Mouse (Mus musculus) left cerebral cortex, adult 2 months (tissue): ENCODE results near the gene Spen. TPM values are rescaled to one million over a fixed set of nuclear protein-coding genes. Genes with fewer than 3 reads are reported as not detected.

Experiments used
- DNase-seq, 2 experiments: peaks; one replicate each; pipeline ENCODE4 v3.0.0; 2021 to 2022; ENCODE audit warnings: low spot score in 2 of 2, mixed read lengths in 1 of 2; ENCODE audit errors: extremely low spot score in 1 of 2
- H3K27ac ChIP-seq: fragments of 200-600 bp; 2 replicates; pipeline ENCODE4 v1.8.1; 2022
- H3K4me3 ChIP-seq: fragments of 200-600 bp; 2 replicates; pipeline ENCODE4 v1.8.1; 2022
- CTCF ChIP-seq: fragments of 200-600 bp; IDR thresholded peaks from 2 replicates; pipeline ENCODE4 v1.8.1; 2022; ENCODE audit warnings: antibody characterized with exemption, mild to moderate bottlenecking, moderate library complexity
- intact Hi-C: fragments of 180-260 bp; cut with DNase I; formaldehyde crosslinking; loops from one replicate; pipeline ENCODE4 v1.15.1; 2025
- total RNA-seq, 2 experiments: library from RNA; stranded (reverse); gene quantifications; 2 replicates each; pipeline ENCODE4 v1.2.3; 2021

The Spen gene
- total RNA-seq, 2 experiments from 2014 or later: 68.0 to 73.2 TPM

DNA sequence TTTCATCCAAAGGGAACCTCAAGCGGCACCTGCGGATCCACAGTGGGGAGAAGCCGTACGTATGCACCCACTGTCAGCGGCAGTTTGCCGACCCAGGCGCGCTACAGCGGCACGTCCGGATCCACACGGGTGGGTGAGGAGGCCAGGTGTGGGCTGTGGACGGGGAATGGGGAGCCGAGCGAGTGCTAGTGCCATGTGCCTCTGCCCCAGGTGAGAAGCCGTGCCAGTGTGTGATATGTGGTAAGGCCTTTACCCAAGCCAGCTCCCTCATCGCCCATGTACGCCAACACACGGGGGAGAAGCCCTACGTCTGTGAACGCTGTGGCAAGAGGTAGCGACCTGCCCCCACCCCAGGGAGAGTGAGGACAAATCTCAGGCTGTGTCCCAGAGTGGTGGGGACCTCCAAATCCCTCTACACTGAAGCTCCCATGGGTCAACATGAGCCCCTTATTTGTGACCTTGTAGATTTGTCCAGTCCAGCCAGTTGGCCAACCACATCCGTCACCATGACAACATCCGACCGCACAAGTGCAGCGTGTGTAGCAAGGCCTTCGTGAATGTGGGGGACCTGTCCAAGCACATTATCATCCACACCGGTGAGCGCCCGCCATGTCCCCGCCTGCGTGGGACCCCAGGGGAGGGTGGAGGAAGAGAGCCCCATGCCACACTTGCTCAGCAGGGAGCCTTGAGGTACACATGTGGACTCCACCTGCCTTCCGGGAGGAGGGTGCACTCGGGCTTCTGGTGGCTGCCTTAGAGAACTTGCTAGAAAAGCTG, 72.7 kb downstream of the Spen start:
- intact Hi-C loops: no loop called here
- DNase-seq: no peak
- TF ChIP-seq CTCF: no peak

DNA sequence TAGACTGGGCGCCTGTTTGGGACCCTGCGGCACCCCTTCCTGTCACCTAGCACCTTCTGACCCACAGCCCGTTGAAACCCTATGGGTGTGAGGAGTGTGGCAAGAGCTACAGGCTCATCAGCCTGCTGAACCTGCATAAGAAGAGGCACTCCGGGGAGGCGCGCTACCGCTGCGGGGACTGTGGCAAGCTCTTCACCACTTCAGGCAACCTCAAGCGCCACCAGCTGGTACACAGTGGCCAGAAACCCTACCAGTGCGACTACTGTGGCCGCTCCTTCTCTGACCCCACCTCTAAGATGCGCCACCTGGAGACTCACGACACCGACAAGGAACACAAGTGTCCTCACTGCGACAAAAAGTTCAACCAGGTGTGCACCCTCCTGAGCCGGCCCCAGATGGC, 73.7 kb downstream of the Spen start:
- Histone ChIP-seq H3K27ac (no peak overlapping the region), H3K4me3 (no peak overlapping the region)
- no peak for DNase-seq
- no peak for TF ChIP-seq CTCF
- intact Hi-C loops: no loop called here

More for the DNA sequence above, 72.7 kb downstream of the Spen start:
- H3K4me3 ChIP-seq: no peak overlapping the region
- no peak overlapping the region for H3K27ac ChIP-seq

DNA sequence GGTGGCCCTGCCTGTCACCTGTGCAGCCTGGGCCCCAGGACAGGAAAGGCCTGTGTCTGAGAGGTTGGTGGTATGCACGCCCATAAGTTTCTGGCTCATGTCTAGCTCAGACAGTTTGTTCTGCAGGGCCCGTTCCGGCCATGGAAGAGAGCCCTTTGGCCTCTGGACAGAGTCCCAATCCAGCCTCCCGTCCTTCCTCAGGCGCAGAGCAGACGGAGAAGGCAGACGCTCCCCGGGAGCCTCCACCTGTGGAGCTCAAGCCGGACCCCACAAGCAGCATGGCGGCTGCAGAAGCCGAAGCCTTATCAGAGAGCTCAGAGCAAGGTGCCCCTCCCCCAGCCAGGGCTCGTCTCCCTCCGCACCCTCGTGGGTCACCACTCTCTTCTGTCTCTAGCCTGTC, 74.9 kb downstream of the Spen start:
- Histone ChIP-seq H3K4me3 (no peak overlapping the region), H3K27ac (no peak overlapping the region)
- DNase-seq: no peak
- no peak for TF ChIP-seq CTCF
- intact Hi-C loops: no loop called here

DNA sequence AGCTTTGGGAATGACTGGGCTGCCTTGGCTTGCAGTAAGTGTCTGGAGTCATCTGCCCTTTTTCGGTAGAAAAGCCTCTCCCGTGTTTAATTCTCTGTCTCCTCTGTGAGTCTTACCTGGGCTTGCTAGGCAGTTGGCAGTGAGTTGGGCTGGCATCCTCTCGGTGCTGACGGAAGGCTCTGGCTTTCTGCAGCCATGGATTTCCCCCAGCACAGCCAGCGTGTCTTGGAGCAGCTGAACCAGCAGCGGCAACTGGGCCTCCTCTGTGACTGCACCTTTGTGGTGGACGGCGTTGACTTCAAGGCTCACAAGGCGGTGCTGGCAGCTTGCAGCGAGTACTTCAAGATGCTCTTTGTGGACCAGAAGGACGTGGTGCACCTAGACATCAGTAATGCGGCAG, 76.8 kb downstream of the Spen start:
- DNase-seq: no peak
- no peak overlapping the region for H3K4me3 ChIP-seq
- intact Hi-C loops: no loop called here
- no peak overlapping the region for H3K27ac ChIP-seq
- no peak for TF ChIP-seq CTCF

DNA sequence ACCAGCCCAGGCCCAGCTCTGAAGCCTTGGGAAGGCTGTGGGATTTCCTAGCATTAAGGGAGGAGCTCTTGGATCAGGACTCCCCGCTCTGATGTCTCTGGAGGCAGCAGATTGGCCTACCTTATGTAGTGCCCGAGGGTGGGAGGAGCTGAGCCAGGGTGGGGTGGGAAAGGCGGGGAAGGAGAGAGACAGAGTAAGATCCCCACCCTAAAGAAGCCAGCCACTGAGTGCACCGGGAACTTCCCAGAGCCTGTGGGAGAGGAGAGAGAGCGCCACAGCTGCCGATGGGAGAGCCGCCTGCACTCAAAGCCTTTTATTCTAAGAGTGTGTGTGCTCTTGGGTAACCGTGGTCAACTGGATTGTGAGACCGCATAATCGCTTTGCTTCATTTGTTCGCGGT, 77.3 kb downstream of the Spen start:
- TF ChIP-seq CTCF: no peak
- H3K27ac ChIP-seq: no peak overlapping the region
- no peak overlapping the region for H3K4me3 ChIP-seq
- intact Hi-C loops: no loop called here
- DNase-seq: peak in 1 of 2 experiments; percentile 14

DNA sequence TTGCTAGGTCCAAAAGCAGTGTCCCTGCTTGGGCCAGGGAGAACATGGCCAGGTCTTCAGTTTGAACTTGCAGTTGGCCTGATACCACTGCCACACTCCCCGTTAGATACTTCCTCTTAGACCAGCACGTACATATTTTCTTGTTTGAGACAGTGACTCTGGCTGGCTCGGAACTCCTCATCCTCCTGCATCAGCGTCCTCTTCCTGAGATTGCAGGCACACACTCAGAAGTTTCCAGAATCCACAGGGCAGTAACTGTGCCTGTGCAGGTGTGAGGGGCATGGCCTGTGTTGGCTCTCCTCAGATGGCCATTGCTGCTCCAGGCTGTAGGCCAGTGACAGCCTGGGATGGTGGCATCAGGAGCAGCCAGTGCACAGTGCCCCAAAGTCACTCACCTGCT, 77.9 kb downstream of the Spen start:
- TF ChIP-seq CTCF: no peak
- no peak overlapping the region for H3K27ac ChIP-seq

DNA sequence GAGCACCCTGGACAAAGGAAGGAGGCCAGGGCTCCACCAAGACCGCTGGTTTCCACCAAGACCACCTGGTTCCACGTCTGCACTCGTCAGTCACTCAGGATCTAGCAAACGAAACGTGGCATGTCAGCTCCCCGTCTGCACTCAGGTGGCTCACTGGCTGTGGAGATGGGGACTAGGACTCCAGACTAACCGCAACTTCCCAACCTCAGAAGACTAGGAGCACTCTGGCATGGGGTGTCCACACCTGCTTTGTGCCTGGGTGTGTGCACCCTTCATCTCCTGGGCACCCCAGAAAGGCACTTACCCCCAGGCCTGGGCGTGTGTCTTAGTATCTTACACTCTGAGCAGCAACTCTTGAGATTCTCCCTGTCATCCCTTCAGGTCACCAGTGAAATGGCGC, 78.6 kb downstream of the Spen start:
- Histone ChIP-seq H3K27ac (no peak overlapping the region), H3K4me3 (no peak overlapping the region)
- TF ChIP-seq CTCF: no peak
- intact Hi-C loops: no loop called here
- DNase-seq: no peak

More for the DNA sequence above, 77.9 kb downstream of the Spen start:
- intact Hi-C loops: no loop called here
- H3K4me3 ChIP-seq: no peak overlapping the region
- DNase-seq: no peak

DNA sequence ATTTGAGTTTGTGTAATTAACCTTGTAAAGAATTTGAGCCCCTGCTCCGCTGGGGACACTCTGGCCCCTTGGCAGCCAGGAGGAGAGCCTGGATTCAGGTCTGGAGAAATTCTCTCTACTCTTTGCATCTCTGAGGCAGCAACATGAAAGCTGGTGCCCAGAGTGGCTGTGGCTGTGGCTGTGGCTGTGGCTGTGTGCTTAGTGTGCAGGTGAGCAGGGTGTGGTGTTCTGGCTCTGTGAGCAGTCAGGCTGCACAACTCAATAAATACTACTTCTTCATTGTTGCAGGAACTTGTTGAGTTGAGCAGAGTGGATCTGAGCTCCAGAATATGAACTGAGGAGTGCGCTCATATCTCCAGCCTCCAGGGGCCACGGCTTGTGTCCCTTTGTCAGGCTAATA, 79.5 kb downstream of the Spen start:
- no peak overlapping the region for H3K4me3 ChIP-seq
- no peak for DNase-seq
- H3K27ac ChIP-seq: no peak overlapping the region
- intact Hi-C loops: no loop called here
- no peak for TF ChIP-seq CTCF

DNA sequence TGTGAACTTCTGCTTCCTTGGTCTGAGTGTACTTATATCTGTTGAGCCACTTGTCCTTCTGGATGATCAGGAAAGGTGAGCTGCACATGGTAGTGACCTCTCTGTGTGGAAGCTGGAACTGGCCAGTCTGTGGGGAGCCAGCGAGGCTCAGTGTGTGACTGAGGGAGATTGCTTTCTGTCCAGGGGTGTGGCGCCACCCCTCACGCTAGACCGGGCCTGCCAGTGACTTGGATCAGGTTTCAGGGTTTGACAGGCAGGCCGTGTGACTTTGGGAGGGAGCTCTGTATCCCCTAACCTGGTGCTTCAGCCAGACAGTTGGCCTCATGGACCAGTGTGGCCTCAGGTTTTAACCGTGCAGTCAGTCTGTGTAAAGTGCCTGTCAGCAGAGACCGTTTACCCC, 80.2 kb downstream of the Spen start:
- no peak for TF ChIP-seq CTCF
- Histone ChIP-seq H3K27ac (no peak overlapping the region), H3K4me3 (no peak overlapping the region)
- intact Hi-C loops: no loop called here
- no peak for DNase-seq

DNA sequence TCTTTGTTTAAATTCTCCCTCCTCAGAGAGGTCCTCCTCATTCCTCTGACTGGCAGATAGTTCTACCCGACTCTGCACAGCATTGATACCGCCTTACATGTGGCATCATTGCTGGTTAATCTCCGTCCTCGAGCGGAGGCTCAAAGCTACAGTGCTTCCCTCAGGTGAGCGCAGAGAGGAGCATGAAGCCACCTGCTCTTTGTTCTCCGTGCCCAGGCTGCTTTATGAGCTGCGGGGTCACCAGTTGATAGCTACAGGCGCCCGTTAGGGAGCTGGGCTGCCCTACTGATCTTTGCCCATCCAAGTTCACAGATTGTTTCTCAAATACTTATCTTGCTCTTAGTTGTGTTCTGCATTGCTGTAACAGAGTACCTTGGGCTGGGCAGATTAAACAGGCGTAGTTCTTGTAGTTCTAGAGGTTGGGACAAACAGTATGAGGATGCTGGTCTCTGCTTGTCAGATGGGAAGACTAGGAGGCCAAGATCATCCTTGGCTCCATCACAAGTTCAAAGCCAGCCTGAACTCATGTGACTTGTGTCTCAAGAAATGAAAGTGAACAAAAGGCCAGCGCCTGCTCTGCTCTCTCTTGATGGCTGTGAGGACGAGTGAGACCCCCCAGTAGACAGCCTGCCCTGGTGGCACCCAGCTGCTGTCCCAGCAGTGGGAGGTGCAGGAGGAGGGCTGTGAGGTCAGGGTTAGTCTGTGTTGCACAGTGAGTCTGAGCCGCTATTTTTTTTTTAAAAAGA, 82.0 kb downstream of the Spen start:
- TF ChIP-seq CTCF: no peak
- intact Hi-C loops: no loop called here
- DNase-seq: no peak
- Histone ChIP-seq H3K4me3 (no peak overlapping the region), H3K27ac (no peak overlapping the region; the same call in 1 of the 2 replicates)

DNA sequence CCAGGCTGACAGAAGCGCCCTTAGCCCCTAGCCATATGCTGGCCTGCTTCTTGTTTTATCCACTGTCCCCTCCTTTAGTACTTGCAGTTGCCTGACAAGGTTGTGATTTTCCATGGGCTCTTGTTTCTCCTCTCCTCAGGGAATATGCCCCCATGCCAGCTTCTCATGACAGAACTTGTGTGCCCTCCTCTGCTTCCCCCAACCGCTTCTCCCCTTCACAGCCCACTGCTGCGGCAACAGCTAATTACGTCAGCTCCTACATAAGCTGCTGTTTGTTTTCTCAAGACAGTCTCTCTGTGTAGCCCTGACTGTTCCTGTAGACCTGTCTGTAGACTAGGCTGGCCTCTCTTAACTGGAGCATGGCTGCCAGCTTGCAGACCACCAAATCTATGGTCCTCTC, 82.9 kb downstream of the Spen start:
- intact Hi-C loops: no loop called here
- no peak overlapping the region for H3K4me3 ChIP-seq
- TF ChIP-seq CTCF: no peak
- H3K27ac ChIP-seq: peak overlapping the region; percentile 59
- DNase-seq: peak in 1 of 2 experiments; percentile 20

DNA sequence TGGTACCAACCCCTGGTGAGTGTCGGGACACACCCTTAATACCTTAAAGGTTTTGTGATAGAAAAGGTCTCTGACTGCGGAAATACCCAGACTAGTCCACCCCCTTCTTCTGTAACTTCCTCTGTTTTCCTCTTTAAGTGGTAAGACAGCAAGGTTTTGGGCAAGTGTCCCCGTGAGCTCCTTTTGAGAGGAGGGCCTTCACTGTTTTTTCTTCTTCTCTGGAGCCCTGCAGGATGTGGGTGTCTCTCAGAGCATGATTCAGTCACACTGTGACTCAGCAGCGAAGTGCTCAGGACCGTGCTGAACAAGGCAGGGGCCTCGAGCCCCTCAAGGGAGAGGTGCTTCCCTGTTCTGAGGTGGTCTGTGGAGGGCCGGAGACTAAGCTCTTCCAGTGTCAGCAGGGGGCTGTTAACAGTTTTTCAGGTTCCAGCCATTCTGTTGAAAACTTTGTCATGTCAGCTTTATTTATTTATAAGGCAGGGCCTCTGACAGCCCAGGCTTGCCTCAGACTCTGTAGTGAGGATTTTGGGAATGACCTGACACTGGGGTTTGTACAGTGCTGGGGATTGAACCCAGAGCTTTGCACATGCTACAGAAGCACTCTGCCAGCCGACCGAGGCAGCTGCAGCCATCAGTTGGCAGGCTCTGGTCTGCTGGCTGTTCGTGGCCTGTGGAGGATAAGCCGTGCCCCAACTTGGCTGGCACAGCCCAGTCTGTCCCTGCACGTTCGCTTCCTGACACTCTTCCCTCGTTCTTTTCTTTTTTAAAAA, 83.6 kb downstream of the Spen start:
- peak overlapping the region; percentile 82 for H3K27ac ChIP-seq
- DNase-seq: peak; percentile 29 to 51

More for the DNA sequence above, 83.6 kb downstream of the Spen start:
- H3K4me3 ChIP-seq: no peak overlapping the region
- TF ChIP-seq CTCF: no peak
- intact Hi-C loops: no loop called here
